Mouse (Mus musculus) cortical plate, adult 2 months (tissue): Measurements from ENCODE around the gene Ogfrl1.

ENCODE experiments used
- CTCF ChIP-seq: fragments of 200-500 bp; IDR thresholded peaks from 2 replicates; pipeline ENCODE4 v1.5.1; 2011; ENCODE audit warnings: mild to moderate bottlenecking, control low read depth, low read length; ENCODE audit not compliant: insufficient read depth; ENCODE audit errors: extremely low read depth
- POLR2A ChIP-seq: fragments of 200-500 bp; IDR thresholded peaks from 2 replicates; pipeline ENCODE4 v1.6.1; 2011; ENCODE audit warnings: mild to moderate bottlenecking, low read length, control low read depth; ENCODE audit not compliant: insufficient read depth; ENCODE audit errors: extremely low read depth

- TF ChIP-seq CTCF (no peak), POLR2A (no peak)
Measured at GRCm38 (mm10) chr1:23320591-23321195, 76.9 kb downstream of the Ogfrl1 start.
